Mouse (Mus musculus) frontal cortex, adult 2 months (tissue): ENCODE data around the gene Ms4a12. TPM values are rescaled to one million over a fixed set of nuclear protein-coding genes. Genes with fewer than 3 reads are reported as not detected.
A peak's percentile ranks its signal among the peaks of the same experiment; 100 is the strongest.
"Not testable (repeated sequence)": the region's sequence is repeated elsewhere in the genome, so short reads cannot be mapped to it uniquely, and the experiment has no call there.

ENCODE experiments used
- DNase-seq, 2 experiments: peaks; one replicate each; pipeline ENCODE4 v3.0.0; 2022; ENCODE audit warnings: low spot score in 1 of 2; ENCODE audit errors: extremely low spot score in 1 of 2
- polyA plus RNA-seq: library from polyadenylated mRNA; depleted of rRNA; stranded (reverse); fragments of >200 nt; gene quantifications from 2 replicates; pipeline ENCODE4 v1.2.3, GENCODE M21; 2012; rRNA removed

Gene Ms4a12
- not detected in 2 replicates for polyA plus RNA-seq

- no peak for DNase-seq
Measured at GRCm38 (mm10) chr19:11232348-11232747, at the start of gene Ms4a12. Gene Ms4a12, minus strand, starts transcription at chr19:11232448.

GRCm38 (mm10) chr19:11280223-11280622, 48.0 kb upstream of the Ms4a12 start:
- DNase-seq = no peak

- DNase-seq = no peak
Measured at GRCm38 (mm10) chr19:11276431-11276830, 44.2 kb upstream of the Ms4a12 start.

- DNase-seq = no peak
Measured at GRCm38 (mm10) chr19:11266956-11267355, 34.7 kb upstream of the Ms4a12 start.

- no peak for DNase-seq
Measured at GRCm38 (mm10) chr19:11266052-11266845, 34.0 kb upstream of the Ms4a12 start, which contains the start of gene Ms4a1. Gene Ms4a1, minus strand, starts transcription at chr19:11266241.

- no peak for DNase-seq
Measured at GRCm38 (mm10) chr19:11264602-11265185, 32.4 kb upstream of the Ms4a12 start.

- DNase-seq = no peak
Measured at GRCm38 (mm10) chr19:11263549-11263948, 31.3 kb upstream of the Ms4a12 start.

- not testable (repeated sequence) for DNase-seq
Measured at GRCm38 (mm10) chr19:11262932-11263331, 30.7 kb upstream of the Ms4a12 start.

GRCm38 (mm10) chr19:11261522-11261921, 29.3 kb upstream of the Ms4a12 start:
- no peak for DNase-seq

- no peak for DNase-seq
Measured at GRCm38 (mm10) chr19:11244230-11244629, 12.0 kb upstream of the Ms4a12 start.

- DNase-seq = no peak
Measured at GRCm38 (mm10) chr19:11242560-11242959, 10.3 kb upstream of the Ms4a12 start.

- no peak for DNase-seq
Measured at GRCm38 (mm10) chr19:11235820-11236219, 3.6 kb upstream of the Ms4a12 start.

- DNase-seq = no peak
Measured at GRCm38 (mm10) chr19:11234921-11235735, 2.9 kb upstream of the Ms4a12 start.

GRCm38 (mm10) chr19:11234244-11234643, 2.0 kb upstream of the Ms4a12 start:
- no peak for DNase-seq

GRCm38 (mm10) chr19:11196546-11196945, 35.7 kb downstream of the Ms4a12 start, which contains the start of gene Ms4a13:
Gene Ms4a13, minus strand, starts transcription at chr19:11196737.
- DNase-seq = no peak

- no peak for DNase-seq
Measured at GRCm38 (mm10) chr19:11192552-11192951, 39.7 kb downstream of the Ms4a12 start.

- peak in 1 of 2 experiments; percentile 32 for DNase-seq
Measured at GRCm38 (mm10) chr19:11184121-11184520, 48.1 kb downstream of the Ms4a12 start.

- no peak for DNase-seq
Measured at GRCm38 (mm10) chr19:11177464-11177863, 54.8 kb downstream of the Ms4a12 start.

- no peak for DNase-seq
Measured at GRCm38 (mm10) chr19:11165172-11165571, 67.1 kb downstream of the Ms4a12 start, which contains the start of gene 1700025F22Rik. Gene 1700025F22Rik, minus strand, starts transcription at chr19:11165320.
